Mouse (Mus musculus) forebrain, postnatal 0 days (tissue): ENCODE results near the gene Aff1. TPM values are rescaled to one million over a fixed set of nuclear protein-coding genes. Genes with fewer than 3 reads are reported as not detected.

ENCODE experiments used
- ATAC-seq: fragments of 200-750 bp; cut with Nextera tagmentation; 2 replicates; pipeline ENCODE4 v1.8.0; 2017; ENCODE audit warnings: mild to moderate bottlenecking, moderate library complexity
- DNase-seq: peaks from one replicate; pipeline ENCODE4 v3.0.0-alpha.2; 2015
- H3K27ac ChIP-seq: fragments of 300-500 bp; sonication (generic); 2 replicates; pipeline ENCODE4 v1.5.1; 2014; ENCODE audit warnings: low read depth, mild to moderate bottlenecking, antibody characterized with exemption, low read length, moderate library complexity, mixed read lengths
- H3K27me3 ChIP-seq: fragments of 300-500 bp; sonication (generic); 2 replicates; pipeline ENCODE4 v1.6.1; 2014; ENCODE audit warnings: mild to moderate bottlenecking, low read length, mixed read lengths; ENCODE audit not compliant: insufficient read depth
- H3K36me3 ChIP-seq: fragments of 300-500 bp; sonication (generic); 2 replicates; pipeline ENCODE4 v1.6.1; 2014; ENCODE audit warnings: mild to moderate bottlenecking, moderate library complexity; ENCODE audit not compliant: insufficient read depth
- H3K4me1 ChIP-seq: fragments of 300-500 bp; sonication (generic); 2 replicates; pipeline ENCODE4 v1.6.1; 2014; ENCODE audit warnings: antibody characterized with exemption; ENCODE audit not compliant: insufficient read depth
- H3K4me2 ChIP-seq: fragments of 300-500 bp; sonication (generic); 2 replicates; pipeline ENCODE4 v1.6.1; 2014; ENCODE audit warnings: low read depth, mild to moderate bottlenecking, moderate library complexity
- H3K4me3 ChIP-seq: fragments of 300-500 bp; sonication (generic); 2 replicates; pipeline ENCODE4 v1.5.1; 2014; ENCODE audit warnings: low read depth, low read length, mixed read lengths
- H3K9ac ChIP-seq: fragments of 300-500 bp; sonication (generic); 2 replicates; pipeline ENCODE4 v1.6.1; 2014; ENCODE audit warnings: mild to moderate bottlenecking
- H3K9me3 ChIP-seq: fragments of 300-500 bp; sonication (generic); 2 replicates; pipeline ENCODE4 v1.6.1; 2016; ENCODE audit warnings: low read length
- CTCF ChIP-seq: sonication (generic); IDR thresholded peaks from 2 replicates; pipeline ENCODE4 v1.5.1; 2016; ENCODE audit warnings: antibody characterized with exemption, control low read depth, low read depth
- WGBS: fragments of 180-500 bp; shearing (Covaris S2); extraction: QIAGEN DNeasy Blood & Tissue Kit; methylation state at CpG from one replicate; pipeline ENCODE4 v1.1.7; 2014; 5-methylcytosine and 5-hydroxymethylcytosine counted together
- polyA plus RNA-seq: library from polyadenylated mRNA; unstranded; fragments of >200 nt; fragmentation: Nextera tagmentation; extraction: Ambion mirVana; gene quantifications from 2 replicates; pipeline ENCODE4 v1.2.1, GENCODE M21; 2015
- total RNA-seq: library from RNA; depleted of rRNA; stranded (reverse); fragments of >200 nt; gene quantifications from 2 replicates; pipeline ENCODE4 v1.2.3, GENCODE M21; 2014

Gene Aff1
- total and polyA plus RNA-seq, 2 experiments from 2014 or later, result 1.0 to 4.0 TPM

DNA sequence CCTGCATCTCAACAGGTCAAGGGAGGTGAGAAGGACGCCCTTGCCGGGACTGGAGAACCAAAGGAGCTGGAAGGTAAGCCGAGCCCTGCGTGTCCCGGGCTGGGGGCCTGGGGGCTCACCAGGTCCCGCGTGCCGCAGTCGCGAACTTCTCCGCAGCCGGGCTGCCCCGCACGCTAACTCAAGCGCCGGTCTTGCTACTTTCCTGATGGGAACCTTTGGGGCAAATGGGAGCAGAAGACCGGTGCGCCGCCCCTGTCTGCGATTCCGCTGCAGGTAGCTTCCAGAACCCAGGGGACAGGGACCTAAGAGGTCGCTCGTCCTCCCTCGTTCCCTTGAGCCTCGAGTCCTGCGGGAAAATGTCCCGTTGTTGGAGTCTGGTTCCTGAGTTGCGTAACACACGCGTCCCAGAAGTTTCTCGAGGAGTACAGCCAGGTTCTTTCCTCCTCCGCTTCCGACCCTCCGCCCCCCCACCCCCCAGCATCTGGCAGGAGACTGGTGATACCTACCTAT, 412 bp downstream of the Aff1 start:
- under 1% methylated on average over 31 of the region's 34 CpGs for WGBS
- ATAC-seq (peak; percentile 12; the same call in 1 of the 2 replicates), DNase-seq (peak; percentile 6)
- Histone ChIP-seq H3K9ac (peak overlapping the region; percentile 33), H3K27ac (no peak overlapping the region), H3K9me3 (no peaks in the 10 kb centered on the region), H3K27me3 (peaks cover 29% of the 10 kb centered on the region), H3K4me3 (peak overlapping the region; percentile 46), H3K36me3 (no peaks in the 10 kb centered on the region), H3K4me2 (peak overlapping the region; percentile 99), H3K4me1 (peaks cover 13% of the 10 kb centered on the region; the same call in 1 of the 2 replicates)
- TF ChIP-seq CTCF, result no peak

GRCm38 (mm10) chr5:103693041-103693641, 967 bp downstream of the Aff1 start:
- DNase-seq, result peak; percentile 9
- Histone ChIP-seq H3K4me2 (peak overlapping the region; percentile 99), H3K9ac (no peak overlapping the region), H3K27ac (no peak overlapping the region), H3K36me3 (no peaks in the 10 kb centered on the region), H3K4me3 (peak overlapping the region; percentile 46), H3K9me3 (no peaks in the 10 kb centered on the region), H3K4me1 (peaks cover 13% of the 10 kb centered on the region; the same call in 1 of the 2 replicates), H3K27me3 (peaks cover 29% of the 10 kb centered on the region)
- peak; percentile 12 for ATAC-seq
- no peak for TF ChIP-seq CTCF
- 2% methylated on average over 28 of the region's 28 CpGs for WGBS

- WGBS, result 60% methylated on average over 6 of the region's 6 CpGs
- Histone ChIP-seq H3K4me3 (no peak overlapping the region), H3K9ac (no peak overlapping the region), H3K27ac (no peak overlapping the region), H3K36me3 (no peaks in the 10 kb centered on the region), H3K4me2 (no peak overlapping the region), H3K4me1 (peaks cover 13% of the 10 kb centered on the region; the same call in 1 of the 2 replicates), H3K27me3 (peaks cover 29% of the 10 kb centered on the region), H3K9me3 (no peaks in the 10 kb centered on the region)
- DNase-seq (no peak), ATAC-seq (no peak)
- no peak for TF ChIP-seq CTCF
Measured at GRCm38 (mm10) chr5:103694094-103694493, 1.9 kb downstream of the Aff1 start.

- Histone ChIP-seq H3K9ac (no peak overlapping the region), H3K4me3 (no peak overlapping the region), H3K9me3 (no peaks in the 10 kb centered on the region), H3K27me3 (peaks cover 14% of the 10 kb centered on the region), H3K4me1 (peaks cover 7% of the 10 kb centered on the region; the same call in 1 of the 2 replicates), H3K27ac (no peak overlapping the region), H3K4me2 (no peak overlapping the region), H3K36me3 (no peaks in the 10 kb centered on the region)
- no peak for TF ChIP-seq CTCF
- ATAC-seq (no peak), DNase-seq (no peak)
- whole genome bisulfite sequencing, result 69% methylated on average over 5 of the region's 5 CpGs
Measured at GRCm38 (mm10) chr5:103697875-103698491, 5.8 kb downstream of the Aff1 start.

DNA sequence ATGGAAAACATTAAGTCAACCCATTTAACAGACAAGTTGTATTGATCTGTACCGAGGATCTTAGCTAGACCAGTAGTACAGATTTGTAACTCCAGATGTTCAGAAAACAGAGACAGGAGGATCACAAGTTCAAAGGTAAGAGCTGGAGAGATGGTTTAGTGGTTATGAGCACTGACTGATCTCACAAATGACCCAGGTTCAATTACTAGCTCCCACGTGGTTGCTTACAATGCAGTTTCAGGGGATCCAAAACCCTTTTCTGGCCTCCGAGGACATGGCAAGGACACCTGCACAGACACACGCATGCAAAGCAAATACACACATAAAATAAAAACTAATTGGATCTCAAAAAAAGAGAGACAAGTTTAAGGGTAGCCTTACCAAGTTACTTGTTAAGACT, 6.4 kb downstream of the Aff1 start:
- TF ChIP-seq CTCF, result no peak
- WGBS, result 84% methylated on average over 4 of the region's 4 CpGs
- H3K4me2 ChIP-seq, result no peak overlapping the region
- H3K9me3 ChIP-seq, result no peaks in the 10 kb centered on the region
- peaks cover 3% of the 10 kb centered on the region; the same call in 1 of the 2 replicates for H3K4me1 ChIP-seq
- no peak for ATAC-seq
- no peaks in the 10 kb centered on the region for H3K36me3 ChIP-seq
- H3K27me3 ChIP-seq, result peaks cover 10% of the 10 kb centered on the region
- H3K27ac ChIP-seq, result no peak overlapping the region
- H3K4me3 ChIP-seq, result no peak overlapping the region
- DNase-seq, result no peak
- H3K9ac ChIP-seq, result no peak overlapping the region

- no peaks in the 10 kb centered on the region for H3K4me1 ChIP-seq
- ATAC-seq (0 out of 2 replicates have a peak, but pooled peaks have one; percentile 2), DNase-seq (no peak)
- no peak overlapping the region for H3K4me2 ChIP-seq
- H3K4me3 ChIP-seq, result no peak overlapping the region
- TF ChIP-seq CTCF, result no peak
- WGBS, result 54% methylated on average over 4 of the region's 4 CpGs
- no peaks in the 10 kb centered on the region for H3K36me3 ChIP-seq
- 0 out of 2 replicates have a peak, but pooled peaks cover under 1% of the 10 kb centered on the region for H3K27me3 ChIP-seq
- H3K27ac ChIP-seq, result no peak overlapping the region
- H3K9ac ChIP-seq, result no peak overlapping the region
- no peaks in the 10 kb centered on the region for H3K9me3 ChIP-seq
Measured at GRCm38 (mm10) chr5:103699537-103699936, 7.4 kb downstream of the Aff1 start.

DNA sequence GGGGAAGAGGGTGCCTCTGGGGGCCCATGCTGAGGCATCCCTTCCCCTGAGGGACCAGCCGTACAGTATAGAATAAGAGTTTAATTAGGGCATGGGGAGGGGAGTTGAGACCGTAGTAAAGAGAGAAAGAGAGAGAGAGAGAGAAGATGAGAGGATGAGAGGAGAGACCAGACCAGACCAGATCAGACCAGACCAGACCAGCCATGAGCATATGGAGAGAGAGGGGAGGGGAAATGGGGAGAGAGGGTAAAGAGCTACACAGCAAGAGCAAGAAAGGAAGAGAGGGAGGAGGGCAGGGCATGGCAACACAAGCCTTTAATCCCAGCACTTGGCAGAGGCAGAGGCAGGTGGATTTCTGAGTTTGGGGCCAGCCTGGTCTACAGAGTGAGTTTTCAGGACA, 8.5 kb downstream of the Aff1 start:
- Histone ChIP-seq H3K9ac (no peak overlapping the region), H3K4me3 (no peak overlapping the region), H3K9me3 (no peaks in the 10 kb centered on the region), H3K27me3 (no peaks in the 10 kb centered on the region), H3K36me3 (no peaks in the 10 kb centered on the region), H3K4me1 (no peaks in the 10 kb centered on the region), H3K4me2 (no peak overlapping the region), H3K27ac (no peak overlapping the region)
- TF ChIP-seq CTCF, result no peak
- no peak for DNase-seq
- 58% methylated on average over 2 of the region's 2 CpGs for WGBS
- ATAC-seq, result no peak
